Mouse (Mus musculus) kidney, postnatal 36 days (tissue): ENCODE measurements at regions not wholly inside any gene's neighbourhood (a gene's known extent, or its start where the extent isn't known, plus 50 kb on each side); places are given as distances from the start of the nearest gene placed in this dataset.
"Not testable (repeated sequence)": the region's sequence is repeated elsewhere in the genome, so short reads cannot be mapped to it uniquely, and the experiment has no call there.

Experiments used
- DNase-seq, 2 experiments: peaks; one replicate each; pipeline ENCODE4 v3.0.0; 2021 to 2022; ENCODE audit warnings: mixed read lengths in 2 of 2

DNA sequence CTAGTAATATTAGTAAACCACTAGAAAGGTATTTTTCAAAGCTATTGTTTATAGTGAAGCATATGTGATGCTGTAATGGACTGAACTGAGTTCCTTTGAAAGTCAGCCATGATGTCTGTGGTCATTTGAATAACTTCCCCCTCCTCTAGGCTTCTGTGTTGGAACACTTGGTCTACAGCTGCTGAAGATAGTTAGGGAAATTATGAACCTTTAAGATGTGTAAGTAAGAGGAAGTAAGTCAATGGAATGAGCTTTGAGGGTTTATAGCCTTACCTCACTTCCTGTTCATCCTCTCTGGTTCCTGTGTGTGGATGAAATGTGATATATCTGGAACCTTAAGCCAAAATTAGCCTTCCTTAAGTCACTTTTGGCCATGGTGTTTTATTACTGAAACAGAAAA lies 145.7 kb upstream of the Tmem229a start:
- no peak for DNase-seq

DNA sequence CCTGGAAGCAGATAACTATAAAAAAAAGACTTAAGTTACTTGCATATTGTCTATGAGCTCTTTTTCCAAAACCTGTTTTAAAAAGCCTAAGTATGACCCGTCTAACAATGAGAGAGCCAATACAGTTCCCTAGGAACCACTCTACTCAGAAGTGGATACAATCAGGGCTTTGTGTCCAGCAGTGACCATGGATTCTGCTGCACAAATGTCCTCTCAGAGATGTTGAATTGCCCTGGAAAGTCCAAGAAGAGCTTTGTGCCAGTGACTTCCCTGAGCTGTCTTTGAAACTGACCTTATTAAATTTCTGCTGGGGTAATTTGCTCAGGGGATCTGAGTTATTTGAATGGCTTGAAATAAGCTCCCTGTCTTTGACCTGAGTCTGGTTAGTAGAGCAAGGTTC lies 131.1 kb upstream of the Tmem229a start:
- no peak for DNase-seq

- DNase-seq, result no peak
Measured at GRCm38 (mm10) chr6:25085871-25086270, 129.8 kb upstream of the Tmem229a start.

GRCm38 (mm10) chr6:25085296-25085695 lies 129.2 kb upstream of the Tmem229a start:
- DNase-seq, result not testable (repeated sequence)

- no peak for DNase-seq
Measured at GRCm38 (mm10) chr6:25065913-25066312, 109.8 kb upstream of the Tmem229a start.

GRCm38 (mm10) chr6:25032878-25033509 lies 76.9 kb upstream of the Tmem229a start:
- no peak for DNase-seq

- peak in 1 of 2 experiments; percentile 19 for DNase-seq
Measured at GRCm38 (mm10) chr6:25026953-25027352, 70.9 kb upstream of the Tmem229a start.

GRCm38 (mm10) chr6:25020005-25020772 lies 64.1 kb upstream of the Tmem229a start:
- peak in 1 of 2 experiments; percentile 56 for DNase-seq

GRCm38 (mm10) chr6:25013288-25013606 lies 57.1 kb upstream of the Tmem229a start:
- peak in 1 of 2 experiments; percentile 8 for DNase-seq

GRCm38 (mm10) chr6:25012376-25013287 lies 56.5 kb upstream of the Tmem229a start:
- no peak for DNase-seq

DNA sequence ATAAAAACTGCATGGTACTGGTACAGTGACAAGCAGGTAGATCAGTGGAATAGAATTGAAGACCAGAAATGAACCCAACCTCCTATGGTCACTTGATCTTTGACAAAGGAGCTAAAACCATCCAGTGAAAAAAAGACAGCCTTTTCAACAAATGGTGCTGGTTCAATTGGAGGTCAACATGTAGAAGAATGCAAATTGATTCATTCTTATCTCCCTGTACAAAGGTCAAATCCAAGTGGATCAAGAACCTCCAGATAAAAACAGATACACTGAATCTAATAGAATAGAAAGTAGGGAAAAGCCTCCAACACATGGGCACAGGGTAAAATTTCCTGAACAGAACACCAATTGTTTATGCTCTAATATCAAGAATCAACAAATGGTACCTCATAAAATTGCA lies 52.8 kb upstream of the Tmem229a start:
- DNase-seq, result not testable (repeated sequence)
